Mouse (Mus musculus) stomach, adult 2 months (tissue): ENCODE data around the gene Cd163. TPM values are rescaled to one million over a fixed set of nuclear protein-coding genes. Genes with fewer than 3 reads are reported as not detected.

Experiments used
- polyA plus RNA-seq: library from polyadenylated mRNA; depleted of rRNA; stranded (reverse); fragments of >200 nt; gene quantifications from 2 replicates; pipeline ENCODE4 v1.2.3, GENCODE M21; 2012; rRNA removed

Cd163 gene
- polyA plus RNA-seq = 0.13 and 0.24 TPM in 2 replicates

GRCm38 (mm10) chr6:124304356-124304755 is at the start of gene Cd163:
TSS of gene Cd163 (plus strand) at chr6:124304656.

Other genes starting within 250 kb of the Cd163 start
- not detected in 2 replicates for gene Vmn2r27, start 72.8 kb upstream of the Cd163 start, polyA plus RNA-seq
- 10.4 and 12.1 TPM in 2 replicates for gene Pex5, start 110.4 kb downstream of the Cd163 start, polyA plus RNA-seq
- gene Clstn3, start 160.1 kb downstream of the Cd163 start, polyA plus RNA-seq = 0.78 and 1.2 TPM in 2 replicates
- 0.45 and 0.93 TPM in 2 replicates for gene C1rl, start 188.5 kb downstream of the Cd163 start, polyA plus RNA-seq
- 8.6 and 12.3 TPM in 2 replicates for gene C1ra, start 207.7 kb downstream of the Cd163 start, polyA plus RNA-seq
- gene C1s1, start 237.7 kb downstream of the Cd163 start, polyA plus RNA-seq = 6.9 and 17.4 TPM in 2 replicates